Mouse (Mus musculus): Measurements from ENCODE around the gene Cpsf2. TPM values are rescaled to one million over a fixed set of nuclear protein-coding genes. Genes with fewer than 3 reads are reported as not detected.

Gene Cpsf2
- polyA plus RNA-seq, 1 experiment from 2014 or later = 38.1 TPM

- Histone ChIP-seq H3K4me2 (ENCODE audit: low read length) (peak overlapping the region; percentile 74; the same call in 1 of the 2 replicates), H3K9ac (ENCODE audit: low read length) (peak overlapping the region; percentile 92; the same call in 1 of the 2 replicates), H3K27ac (ENCODE audit: low read depth, low read length) (no peak overlapping the region), H3K4me1 (ENCODE audit: control insufficient read depth, insufficient read depth, low read length) (peaks cover 18% of the 10 kb centered on the region), H3K27me3 (replicated peaks; ENCODE audit: control insufficient read depth, insufficient read depth, low read length) (no peaks in the 10 kb centered on the region), H3K36me3 (ENCODE audit: control insufficient read depth, insufficient read depth, low read length) (peaks cover 6% of the 10 kb centered on the region; the same call in 1 of the 2 replicates), H3K9me3 (replicated peaks; ENCODE audit: control insufficient read depth, low read length) (no peaks in the 10 kb centered on the region), H3K4me3 (ENCODE audit: low read depth, low read length) (no peak overlapping the region)
- ATAC-seq (no peak), DNase-seq (ENCODE audit: low spot score) (no peak)
- 93% methylated on average over 10 of the region's 10 CpGs for WGBS
These were observed 1.7 kb downstream of the Cpsf2 start for GRCm38 (mm10) chr12:101977404-101977915.

- DNase-seq (ENCODE audit: low spot score) (no peak), ATAC-seq (no peak)
- no peaks in the 10 kb centered on the region for H3K9me3 ChIP-seq (replicated peaks; ENCODE audit: control insufficient read depth, low read length)
- 87% methylated on average over 5 of the region's 5 CpGs for WGBS
- peaks cover 18% of the 10 kb centered on the region for H3K4me1 ChIP-seq (ENCODE audit: control insufficient read depth, insufficient read depth, low read length)
- H3K9ac ChIP-seq (ENCODE audit: low read length) = no peak overlapping the region
- H3K4me2 ChIP-seq (ENCODE audit: low read length) = no peak overlapping the region
- no peak overlapping the region for H3K4me3 ChIP-seq (ENCODE audit: low read depth, low read length)
- H3K27me3 ChIP-seq (replicated peaks; ENCODE audit: control insufficient read depth, insufficient read depth, low read length) = no peaks in the 10 kb centered on the region
- no peak overlapping the region for H3K27ac ChIP-seq (ENCODE audit: low read depth, low read length)
- peaks cover 12% of the 10 kb centered on the region for H3K36me3 ChIP-seq (ENCODE audit: control insufficient read depth, insufficient read depth, low read length)
These were observed 2.4 kb downstream of the Cpsf2 start for GRCm38 (mm10) chr12:101978162-101978561.

- ATAC-seq = no peak
- no peak overlapping the region for H3K27ac ChIP-seq (ENCODE audit: low read depth, low read length)
These were observed 2.8 kb downstream of the Cpsf2 start for GRCm38 (mm10) chr12:101978588-101978987.

GRCm38 (mm10) chr12:101979213-101979750, 3.5 kb downstream of the Cpsf2 start:
- Histone ChIP-seq H3K4me1 (ENCODE audit: control insufficient read depth, insufficient read depth, low read length) (peaks cover 16% of the 10 kb centered on the region), H3K9me3 (replicated peaks; ENCODE audit: control insufficient read depth, low read length) (no peaks in the 10 kb centered on the region), H3K9ac (ENCODE audit: low read length) (no peak overlapping the region), H3K4me3 (ENCODE audit: low read depth, low read length) (no peak overlapping the region), H3K27me3 (replicated peaks; ENCODE audit: control insufficient read depth, insufficient read depth, low read length) (no peaks in the 10 kb centered on the region), H3K36me3 (ENCODE audit: control insufficient read depth, insufficient read depth, low read length) (peaks cover 18% of the 10 kb centered on the region), H3K27ac (ENCODE audit: low read depth, low read length) (no peak overlapping the region), H3K4me2 (ENCODE audit: low read length) (no peak overlapping the region)
- no peak for ATAC-seq
- no peak for DNase-seq (ENCODE audit: low spot score)
- 92% methylated on average over 8 of the region's 8 CpGs for WGBS

More at GRCm38 (mm10) chr12:101978588-101978987, 2.8 kb downstream of the Cpsf2 start:
- no peak overlapping the region for H3K9ac ChIP-seq (ENCODE audit: low read length)
- 100% methylated on average over 1 of the region's 1 CpGs for WGBS
- no peak for DNase-seq (ENCODE audit: low spot score)
- H3K27me3 ChIP-seq (replicated peaks; ENCODE audit: control insufficient read depth, insufficient read depth, low read length) = no peaks in the 10 kb centered on the region
- H3K9me3 ChIP-seq (replicated peaks; ENCODE audit: control insufficient read depth, low read length) = no peaks in the 10 kb centered on the region
- H3K4me2 ChIP-seq (ENCODE audit: low read length) = no peak overlapping the region
- peaks cover 13% of the 10 kb centered on the region for H3K36me3 ChIP-seq (ENCODE audit: control insufficient read depth, insufficient read depth, low read length)
- peaks cover 18% of the 10 kb centered on the region for H3K4me1 ChIP-seq (ENCODE audit: control insufficient read depth, insufficient read depth, low read length)
- H3K4me3 ChIP-seq (ENCODE audit: low read depth, low read length) = no peak overlapping the region

- 80% methylated on average over 5 of the region's 5 CpGs for WGBS
- ATAC-seq = no peak
- DNase-seq (ENCODE audit: low spot score) = no peak
- H3K4me3 ChIP-seq (ENCODE audit: low read depth, low read length) = no peak overlapping the region
- H3K27me3 ChIP-seq (replicated peaks; ENCODE audit: control insufficient read depth, insufficient read depth, low read length) = no peaks in the 10 kb centered on the region
- peaks cover 10% of the 10 kb centered on the region for H3K4me1 ChIP-seq (ENCODE audit: control insufficient read depth, insufficient read depth, low read length)
- no peaks in the 10 kb centered on the region for H3K9me3 ChIP-seq (replicated peaks; ENCODE audit: control insufficient read depth, low read length)
- H3K36me3 ChIP-seq (ENCODE audit: control insufficient read depth, insufficient read depth, low read length) = peaks cover 28% of the 10 kb centered on the region
- H3K9ac ChIP-seq (ENCODE audit: low read length) = no peak overlapping the region
- no peak overlapping the region for H3K4me2 ChIP-seq (ENCODE audit: low read length)
- no peak overlapping the region for H3K27ac ChIP-seq (ENCODE audit: low read depth, low read length)
These were observed 4.5 kb downstream of the Cpsf2 start for GRCm38 (mm10) chr12:101980266-101980665.

GRCm38 (mm10) chr12:101981559-101981958, 5.8 kb downstream of the Cpsf2 start:
- H3K36me3 ChIP-seq (ENCODE audit: control insufficient read depth, insufficient read depth, low read length) = peaks cover 32% of the 10 kb centered on the region
- H3K4me1 ChIP-seq (ENCODE audit: control insufficient read depth, insufficient read depth, low read length) = peaks cover 10% of the 10 kb centered on the region
- H3K9me3 ChIP-seq (replicated peaks; ENCODE audit: control insufficient read depth, low read length) = no peaks in the 10 kb centered on the region
- no peak overlapping the region for H3K9ac ChIP-seq (ENCODE audit: low read length)
- DNase-seq (ENCODE audit: low spot score) (no peak), ATAC-seq (no peak)
- H3K4me2 ChIP-seq (ENCODE audit: low read length) = no peak overlapping the region
- no peaks in the 10 kb centered on the region for H3K27me3 ChIP-seq (replicated peaks; ENCODE audit: control insufficient read depth, insufficient read depth, low read length)
- no peak overlapping the region for H3K27ac ChIP-seq (ENCODE audit: low read depth, low read length)
- 95% methylated on average over 2 of the region's 2 CpGs for WGBS
- H3K4me3 ChIP-seq (ENCODE audit: low read depth, low read length) = no peak overlapping the region

- Histone ChIP-seq H3K27me3 (replicated peaks; ENCODE audit: control insufficient read depth, insufficient read depth, low read length) (no peaks in the 10 kb centered on the region), H3K9me3 (replicated peaks; ENCODE audit: control insufficient read depth, low read length) (no peaks in the 10 kb centered on the region), H3K4me3 (ENCODE audit: low read depth, low read length) (no peak overlapping the region), H3K27ac (ENCODE audit: low read depth, low read length) (no peak overlapping the region), H3K4me1 (ENCODE audit: control insufficient read depth, insufficient read depth, low read length) (no peaks in the 10 kb centered on the region), H3K36me3 (ENCODE audit: control insufficient read depth, insufficient read depth, low read length) (peaks cover 45% of the 10 kb centered on the region), H3K4me2 (ENCODE audit: low read length) (no peak overlapping the region), H3K9ac (ENCODE audit: low read length) (no peak overlapping the region)
- no peak for ATAC-seq
- 97% methylated on average over 9 of the region's 9 CpGs for WGBS
- no peak for DNase-seq (ENCODE audit: low spot score)
These were observed 7.2 kb downstream of the Cpsf2 start for GRCm38 (mm10) chr12:101982977-101983376.

GRCm38 (mm10) chr12:101985110-101985509, 9.3 kb downstream of the Cpsf2 start:
- no peaks in the 10 kb centered on the region for H3K9me3 ChIP-seq (replicated peaks; ENCODE audit: control insufficient read depth, low read length)
- H3K4me3 ChIP-seq (ENCODE audit: low read depth, low read length) = no peak overlapping the region
- DNase-seq (ENCODE audit: low spot score) (peak; percentile 77), ATAC-seq (no peak)
- H3K4me1 ChIP-seq (ENCODE audit: control insufficient read depth, insufficient read depth, low read length) = no peaks in the 10 kb centered on the region
- peaks cover 63% of the 10 kb centered on the region for H3K36me3 ChIP-seq (ENCODE audit: control insufficient read depth, insufficient read depth, low read length)
- WGBS = 68% methylated on average over 3 of the region's 3 CpGs
- H3K27me3 ChIP-seq (replicated peaks; ENCODE audit: control insufficient read depth, insufficient read depth, low read length) = no peaks in the 10 kb centered on the region
- no peak overlapping the region for H3K27ac ChIP-seq (ENCODE audit: low read depth, low read length)
- H3K4me2 ChIP-seq (ENCODE audit: low read length) = no peak overlapping the region
- H3K9ac ChIP-seq (ENCODE audit: low read length) = no peak overlapping the region

GRCm38 (mm10) chr12:101987659-101988058, 11.9 kb downstream of the Cpsf2 start:
- no peak for DNase-seq (ENCODE audit: low spot score)
- Histone ChIP-seq H3K4me3 (ENCODE audit: low read depth, low read length) (no peak overlapping the region), H3K4me1 (ENCODE audit: control insufficient read depth, insufficient read depth, low read length) (no peaks in the 10 kb centered on the region), H3K36me3 (ENCODE audit: control insufficient read depth, insufficient read depth, low read length) (peaks cover 84% of the 10 kb centered on the region), H3K9me3 (replicated peaks; ENCODE audit: control insufficient read depth, low read length) (no peaks in the 10 kb centered on the region), H3K27me3 (replicated peaks; ENCODE audit: control insufficient read depth, insufficient read depth, low read length) (no peaks in the 10 kb centered on the region), H3K27ac (ENCODE audit: low read depth, low read length) (no peak overlapping the region), H3K4me2 (ENCODE audit: low read length) (no peak overlapping the region), H3K9ac (ENCODE audit: low read length) (no peak overlapping the region)
- ATAC-seq = no peak
- 94% methylated on average over 6 of the region's 6 CpGs for WGBS
